Mouse (Mus musculus) liver, embryonic 14.5 days (tissue): ENCODE data around the gene Siae. TPM values are rescaled to one million over a fixed set of nuclear protein-coding genes. Genes with fewer than 3 reads are reported as not detected.

Experiments
- ATAC-seq: fragments of 200-750 bp; cut with Nextera tagmentation; 2 replicates; pipeline ENCODE4 v1.8.0; 2017; ENCODE audit warnings: moderate number of reproducible peaks, mild to moderate bottlenecking, moderate library complexity; ENCODE audit not compliant: insufficient read depth
- DNase-seq, 3 experiments: peaks; one replicate each; pipeline ENCODE4 v3.0.0-alpha.2; 2012 to 2013; ENCODE audit warnings: low read depth in 3 of 3, low spot score in 3 of 3
- H3K27ac ChIP-seq: fragments of 300-500 bp; sonication (generic); 2 replicates; pipeline ENCODE4 v1.5.1; 2014; ENCODE audit warnings: moderate library complexity, mild to moderate bottlenecking, control low read depth, inconsistent platforms
- H3K27me3 ChIP-seq: fragments of 300-500 bp; sonication (generic); 2 replicates; pipeline ENCODE4 v1.6.1; 2014; ENCODE audit warnings: mild to moderate bottlenecking, low read length, moderate library complexity; ENCODE audit not compliant: control insufficient read depth, insufficient read depth
- H3K36me3 ChIP-seq: fragments of 300-500 bp; sonication (generic); replicated peaks from 2 replicates; pipeline ENCODE4 v1.6.1; 2014; ENCODE audit warnings: low read depth; ENCODE audit not compliant: control insufficient read depth, insufficient read depth
- H3K4me1 ChIP-seq, 2 experiments: fragments of 200-500 bp in 1 of 2; fragments of 300-500 bp in 1 of 2; sonication (generic) in 1 of 2; replicated peaks; 2 replicates each; pipeline ENCODE4 v1.6.1; 2012 to 2014; ENCODE audit warnings: antibody characterized with exemption in 1 of 2, inconsistent platforms in 1 of 2, low read length in 1 of 2; ENCODE audit not compliant: control insufficient read depth in 2 of 2, insufficient read depth in 2 of 2
- H3K4me2 ChIP-seq: fragments of 300-500 bp; sonication (generic); 2 replicates; pipeline ENCODE4 v1.6.1; 2014; ENCODE audit warnings: low read depth, mild to moderate bottlenecking, control low read depth, moderate library complexity
- H3K4me3 ChIP-seq, 2 experiments: fragments of 200-500 bp in 1 of 2; fragments of 300-500 bp in 1 of 2; sonication (generic) in 1 of 2; 2 replicates each; pipeline ENCODE4 v1.5.1; 2012 to 2014; ENCODE audit warnings: low read depth in 2 of 2, low read length in 2 of 2, mild to moderate bottlenecking in 2 of 2, control low read depth in 1 of 2, inconsistent platforms in 1 of 2, moderate library complexity in 1 of 2; ENCODE audit not compliant: insufficient read depth in 1 of 2
- H3K9ac ChIP-seq: fragments of 300-500 bp; sonication (generic); replicated peaks from 2 replicates; pipeline ENCODE4 v1.6.1; 2014; ENCODE audit warnings: mild to moderate bottlenecking, control low read depth, moderate library complexity
- H3K9me3 ChIP-seq: fragments of 300-500 bp; sonication (generic); 2 replicates; pipeline ENCODE4 v1.6.1; 2016; ENCODE audit warnings: low read length, mixed read lengths; ENCODE audit not compliant: control insufficient read depth
- CTCF ChIP-seq: IDR thresholded peaks from 2 replicates; pipeline ENCODE4 v1.5.1; 2016; ENCODE audit warnings: antibody characterized with exemption, low read depth, control low read depth
- EP300 ChIP-seq: IDR thresholded peaks from 2 replicates; pipeline ENCODE4 v1.6.1; 2016; ENCODE audit warnings: antibody characterized with exemption, low read depth
- WGBS: fragments of 180-500 bp; shearing (Covaris S2); extraction: QIAGEN DNeasy Blood & Tissue Kit; methylation state at CpG from one replicate; pipeline ENCODE4 v1.1.7; 2014; ENCODE audit not compliant: insufficient replicate concordance; 5-methylcytosine and 5-hydroxymethylcytosine counted together
- polyA plus RNA-seq, 2 experiments: library from polyadenylated mRNA; depleted of rRNA in 1 of 2; stranded (reverse) in 1 of 2; unstranded in 1 of 2; fragments of >200 nt; fragmentation: Nextera tagmentation in 1 of 2; extraction: Ambion mirVana in 1 of 2; gene quantifications; 2 replicates each; pipeline versions ENCODE4 v1.2.1 to v1.2.3; 2012 to 2014

Siae gene
- polyA plus RNA-seq, 2 experiments: 2.2 to 5.7 TPM

- H3K9me3 ChIP-seq: no peaks in the 10 kb centered on the region
- ATAC-seq: no peak
- no peaks in the 10 kb centered on the region for H3K36me3 ChIP-seq
- no peaks in the 10 kb centered on the region for H3K27me3 ChIP-seq
- H3K4me3 ChIP-seq: no peak overlapping the region
- TF ChIP-seq CTCF (no peak), EP300 (no peak)
- DNase-seq: no peak
- no peak overlapping the region for H3K27ac ChIP-seq
- H3K4me2 ChIP-seq: no peak overlapping the region
- no peak overlapping the region for H3K9ac ChIP-seq
- no peaks in the 10 kb centered on the region for H3K4me1 ChIP-seq
- WGBS: 59% methylated on average over 1 of the region's 1 CpGs
These were observed 125.6 kb downstream of the Siae start for GRCm38 (mm10) chr9:37681123-37681522.

GRCm38 (mm10) chr9:37687288-37687940, 131.9 kb downstream of the Siae start:
- Histone ChIP-seq H3K9me3 (no peaks in the 10 kb centered on the region), H3K4me3 (no peak overlapping the region), H3K9ac (no peak overlapping the region), H3K27me3 (no peaks in the 10 kb centered on the region), H3K27ac (no peak overlapping the region), H3K36me3 (no peaks in the 10 kb centered on the region), H3K4me2 (no peak overlapping the region), H3K4me1 (no peaks in the 10 kb centered on the region)
- no peak for TF ChIP-seq EP300
- TF ChIP-seq CTCF: no peak
- WGBS: 60% methylated on average over 3 of the region's 3 CpGs
- no peak for ATAC-seq
- DNase-seq: no peak

- Histone ChIP-seq H3K4me2 (no peak overlapping the region), H3K4me3 (no peak overlapping the region), H3K9ac (no peak overlapping the region), H3K27ac (no peak overlapping the region), H3K9me3 (no peaks in the 10 kb centered on the region), H3K36me3 (no peaks in the 10 kb centered on the region), H3K4me1 (no peaks in the 10 kb centered on the region), H3K27me3 (no peaks in the 10 kb centered on the region)
- TF ChIP-seq CTCF (0 out of 2 replicates have a peak, but pooled peaks have one; percentile 5), EP300 (no peak)
- ATAC-seq (no peak), DNase-seq (no peak)
- 24% methylated on average over 3 of the region's 3 CpGs for WGBS
These were observed 132.4 kb downstream of the Siae start for GRCm38 (mm10) chr9:37687941-37688303.

GRCm38 (mm10) chr9:37689970-37690686, 134.6 kb downstream of the Siae start:
- H3K4me1 ChIP-seq: no peaks in the 10 kb centered on the region
- no peaks in the 10 kb centered on the region for H3K27me3 ChIP-seq
- H3K36me3 ChIP-seq: no peaks in the 10 kb centered on the region
- TF ChIP-seq EP300 (no peak), CTCF (peak; percentile 60)
- H3K9ac ChIP-seq: no peak overlapping the region
- H3K4me3 ChIP-seq: no peak overlapping the region
- H3K9me3 ChIP-seq: no peaks in the 10 kb centered on the region
- ATAC-seq (no peak), DNase-seq (no peak)
- H3K27ac ChIP-seq: no peak overlapping the region
- no peak overlapping the region for H3K4me2 ChIP-seq
- 46% methylated on average over 5 of the region's 5 CpGs for WGBS

Other genes with a start within 250 kb of the Siae start
- 1.1 and 1.5 TPM in 2 replicates for gene Ccdc15, start 207.3 kb upstream of the Siae start, polyA plus RNA-seq (2012; rRNA removed)
- 3.0 and 3.6 TPM in 2 replicates for gene Ccdc15, start 207.3 kb upstream of the Siae start, polyA plus RNA-seq (2014; fragmentation: Nextera tagmentation; extraction: Ambion mirVana)
- gene Hepacam, start 188.3 kb upstream of the Siae start, polyA plus RNA-seq (2012; rRNA removed): not detected in 2 replicates
- not detected in 2 replicates for gene Hepacam, start 188.3 kb upstream of the Siae start, polyA plus RNA-seq (2014; fragmentation: Nextera tagmentation; extraction: Ambion mirVana)
- 1.4 TPM in 2 replicates for gene Robo4, start 153.8 kb upstream of the Siae start, polyA plus RNA-seq (2012; rRNA removed)
- 1.6 and 1.8 TPM in 2 replicates for gene Robo4, start 153.8 kb upstream of the Siae start, polyA plus RNA-seq (2014; fragmentation: Nextera tagmentation; extraction: Ambion mirVana)
- gene Robo3, start 122.5 kb upstream of the Siae start, polyA plus RNA-seq (2012; rRNA removed): 0.23 and 0.25 TPM in 2 replicates
- gene Robo3, start 122.5 kb upstream of the Siae start, polyA plus RNA-seq (2014; fragmentation: Nextera tagmentation; extraction: Ambion mirVana): 0.05 and 0.11 TPM in 2 replicates
- gene Msantd2, start 66.4 kb upstream of the Siae start, polyA plus RNA-seq (2012; rRNA removed): 6.6 and 9.3 TPM in 2 replicates
- 3.8 TPM in 2 replicates for gene Msantd2, start 66.4 kb upstream of the Siae start, polyA plus RNA-seq (2014; fragmentation: Nextera tagmentation; extraction: Ambion mirVana)
- 6.5 and 7.3 TPM in 2 replicates for gene Esam, start 27.6 kb upstream of the Siae start, polyA plus RNA-seq (2012; rRNA removed)
- gene Esam, start 27.6 kb upstream of the Siae start, polyA plus RNA-seq (2014; fragmentation: Nextera tagmentation; extraction: Ambion mirVana): 9.9 and 10.7 TPM in 2 replicates
- gene Vsig2, start 16.4 kb upstream of the Siae start, polyA plus RNA-seq (2012; rRNA removed): 0.70 and 0.81 TPM in 2 replicates
- gene Vsig2, start 16.4 kb upstream of the Siae start, polyA plus RNA-seq (2014; fragmentation: Nextera tagmentation; extraction: Ambion mirVana): 0.36 TPM in 1 of 2 replicates, not detected in the other
- gene Nrgn, start 2.8 kb upstream of the Siae start, polyA plus RNA-seq (2012; rRNA removed): 5.4 and 7.1 TPM in 2 replicates
- gene Nrgn, start 2.8 kb upstream of the Siae start, polyA plus RNA-seq (2014; fragmentation: Nextera tagmentation; extraction: Ambion mirVana): 5.4 and 7.6 TPM in 2 replicates
- gene Spa17, start 58.0 kb downstream of the Siae start, polyA plus RNA-seq (2012; rRNA removed): 0.56 and 1.3 TPM in 2 replicates
- gene Spa17, start 58.0 kb downstream of the Siae start, polyA plus RNA-seq (2014; fragmentation: Nextera tagmentation; extraction: Ambion mirVana): 2.6 and 2.7 TPM in 2 replicates
- 15.7 and 23.1 TPM in 2 replicates for gene Tbrg1, start 101.6 kb downstream of the Siae start, polyA plus RNA-seq (2012; rRNA removed)
- gene Tbrg1, start 101.6 kb downstream of the Siae start, polyA plus RNA-seq (2014; fragmentation: Nextera tagmentation; extraction: Ambion mirVana): 47.0 and 54.5 TPM in 2 replicates
- gene Panx3, start 113.5 kb downstream of the Siae start, polyA plus RNA-seq (2012; rRNA removed): not detected in 2 replicates
- not detected in 2 replicates for gene Panx3, start 113.5 kb downstream of the Siae start, polyA plus RNA-seq (2014; fragmentation: Nextera tagmentation; extraction: Ambion mirVana)
- gene Olfr160, start 160.6 kb downstream of the Siae start, polyA plus RNA-seq (2012; rRNA removed): not detected in 2 replicates
- gene Olfr160, start 160.6 kb downstream of the Siae start, polyA plus RNA-seq (2014; fragmentation: Nextera tagmentation; extraction: Ambion mirVana): not detected in 2 replicates
- not detected in 2 replicates for gene Olfr874, start 189.4 kb downstream of the Siae start, polyA plus RNA-seq (2012; rRNA removed)
- not detected in 2 replicates for gene Olfr874, start 189.4 kb downstream of the Siae start, polyA plus RNA-seq (2014; fragmentation: Nextera tagmentation; extraction: Ambion mirVana)
- not detected in 2 replicates for gene Olfr875, start 216.2 kb downstream of the Siae start, polyA plus RNA-seq (2012; rRNA removed)
- gene Olfr875, start 216.2 kb downstream of the Siae start, polyA plus RNA-seq (2014; fragmentation: Nextera tagmentation; extraction: Ambion mirVana): not detected in 2 replicates
- not detected in 2 replicates for gene Olfr876, start 247.3 kb downstream of the Siae start, polyA plus RNA-seq (2012; rRNA removed)
- not detected in 2 replicates for gene Olfr876, start 247.3 kb downstream of the Siae start, polyA plus RNA-seq (2014; fragmentation: Nextera tagmentation; extraction: Ambion mirVana)